Mouse (Mus musculus) thymus, adult 2 months (tissue): ENCODE data around the gene Arcn1.

Experiments used
- CTCF ChIP-seq: fragments of 200-500 bp; IDR thresholded peaks from 2 replicates; pipeline ENCODE4 v1.5.1; 2012; ENCODE audit warnings: mild to moderate bottlenecking, control low read depth, low read length, moderate library complexity, borderline replicate concordance; ENCODE audit not compliant: control insufficient read depth, poor library complexity, insufficient read depth; ENCODE audit errors: extremely low read depth
- POLR2A ChIP-seq: fragments of 200-500 bp; IDR thresholded peaks from 2 replicates; pipeline ENCODE4 v1.6.1; 2012; ENCODE audit warnings: mild to moderate bottlenecking, low read length, control low read depth, moderate library complexity; ENCODE audit not compliant: control insufficient read depth, poor library complexity, insufficient read depth; ENCODE audit errors: extremely low read depth

GRCm38 (mm10) chr9:44804678-44805077 lies 37.0 kb upstream of the Arcn1 start:
- TF ChIP-seq POLR2A (no peak), CTCF (no peak)
